Mouse (Mus musculus): ENCODE data around the gene Plekhh1. TPM values are rescaled to one million over a fixed set of nuclear protein-coding genes. Genes with fewer than 3 reads are reported as not detected.

Plekhh1 gene
- polyA plus RNA-seq, 2 experiments: 0.05 to 0.15 TPM

DNA sequence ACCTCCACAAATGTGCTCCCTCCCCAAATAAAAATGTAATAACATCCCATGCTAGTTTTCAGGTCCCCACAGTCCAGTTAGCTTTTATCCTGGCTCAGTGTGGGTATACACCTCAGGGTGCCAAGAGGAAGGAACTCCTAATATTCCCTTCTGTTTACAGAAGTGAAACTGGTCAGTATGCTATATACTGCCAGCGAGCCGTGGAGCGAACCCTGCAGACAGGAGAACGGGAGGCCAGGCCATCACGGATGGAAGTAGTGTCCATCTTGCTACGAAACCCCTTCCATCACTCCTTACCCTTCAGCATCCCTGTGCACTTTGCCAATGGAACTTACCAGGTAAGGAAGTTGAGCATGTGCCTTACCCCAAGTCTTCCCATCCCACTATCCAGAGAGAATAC, 43.6 kb downstream of the Plekhh1 start:
- H3K27me3 ChIP-seq (ENCODE audit: control insufficient read depth, insufficient read depth, low read length): no peaks in the 10 kb centered on the region
- 80% methylated on average over 6 of the region's 6 CpGs for WGBS (ENCODE audit: insufficient replicate concordance)
- H3K4me2 ChIP-seq (ENCODE audit: low read depth): no peak overlapping the region
- no peak overlapping the region for H3K9ac ChIP-seq (replicated peaks)
- no peaks in the 10 kb centered on the region for H3K9me3 ChIP-seq (ENCODE audit: control insufficient read depth, low read length)
- DNase-seq (ENCODE audit: low read depth in 3 of 3, low spot score in 3 of 3) (no peak), ATAC-seq (ENCODE audit: insufficient read depth) (no peak)
- no peaks in the 10 kb centered on the region for H3K36me3 ChIP-seq (replicated peaks; ENCODE audit: control insufficient read depth, insufficient read depth, low read depth)
- no peak overlapping the region for H3K27ac ChIP-seq
- no peak overlapping the region for H3K4me3 ChIP-seq (ENCODE audit: insufficient read depth in 1 of 2, low read depth in 2 of 2, low read length in 2 of 2)
- no peak for TF ChIP-seq CTCF (IDR thresholded peaks at IDR 0.05; ENCODE audit: low read depth)
- TF ChIP-seq EP300 (IDR thresholded peaks at IDR 0.05; ENCODE audit: low read depth): no peak
- no peaks in the 10 kb centered on the region for H3K4me1 ChIP-seq (replicated peaks; ENCODE audit: control insufficient read depth in 2 of 2, insufficient read depth in 2 of 2, low read length in 1 of 2)

DNA sequence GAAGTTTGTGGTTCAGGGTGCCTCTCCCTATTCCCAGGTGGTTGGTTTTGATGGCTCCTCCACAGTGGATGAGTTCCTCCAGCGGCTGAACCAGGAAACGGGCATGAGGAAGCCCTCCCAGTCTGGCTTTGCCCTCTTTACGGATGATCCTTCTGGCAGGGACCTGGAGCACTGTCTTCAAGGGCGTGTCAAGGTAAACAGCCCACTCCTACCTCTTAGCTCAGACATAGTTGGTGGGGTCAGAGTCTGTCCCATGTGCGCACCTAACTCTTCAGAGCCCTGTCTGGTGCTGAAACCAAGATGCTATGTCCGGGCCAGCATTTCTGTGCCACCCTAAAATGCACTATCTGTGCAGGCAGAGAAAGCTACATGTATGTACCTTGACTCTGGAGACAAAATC, 44.4 kb downstream of the Plekhh1 start:
- Histone ChIP-seq H3K27me3 (ENCODE audit: control insufficient read depth, insufficient read depth, low read length) (no peaks in the 10 kb centered on the region), H3K9ac (replicated peaks) (no peak overlapping the region), H3K27ac (no peak overlapping the region), H3K9me3 (ENCODE audit: control insufficient read depth, low read length) (no peaks in the 10 kb centered on the region), H3K4me2 (ENCODE audit: low read depth) (no peak overlapping the region), H3K4me1 (replicated peaks; ENCODE audit: control insufficient read depth in 2 of 2, insufficient read depth in 2 of 2, low read length in 1 of 2) (no peaks in the 10 kb centered on the region), H3K36me3 (replicated peaks; ENCODE audit: control insufficient read depth, insufficient read depth, low read depth) (no peaks in the 10 kb centered on the region), H3K4me3 (ENCODE audit: insufficient read depth in 1 of 2, low read depth in 2 of 2, low read length in 2 of 2) (no peak overlapping the region)
- no peak for ATAC-seq (ENCODE audit: insufficient read depth)
- whole genome bisulfite sequencing (ENCODE audit: insufficient replicate concordance): 77% methylated on average over 6 of the region's 6 CpGs
- TF ChIP-seq EP300 (IDR thresholded peaks at IDR 0.05; ENCODE audit: low read depth) (no peak), CTCF (IDR thresholded peaks at IDR 0.05; ENCODE audit: low read depth) (no peak)
- no peak for DNase-seq (ENCODE audit: low read depth in 3 of 3, low spot score in 3 of 3)

DNA sequence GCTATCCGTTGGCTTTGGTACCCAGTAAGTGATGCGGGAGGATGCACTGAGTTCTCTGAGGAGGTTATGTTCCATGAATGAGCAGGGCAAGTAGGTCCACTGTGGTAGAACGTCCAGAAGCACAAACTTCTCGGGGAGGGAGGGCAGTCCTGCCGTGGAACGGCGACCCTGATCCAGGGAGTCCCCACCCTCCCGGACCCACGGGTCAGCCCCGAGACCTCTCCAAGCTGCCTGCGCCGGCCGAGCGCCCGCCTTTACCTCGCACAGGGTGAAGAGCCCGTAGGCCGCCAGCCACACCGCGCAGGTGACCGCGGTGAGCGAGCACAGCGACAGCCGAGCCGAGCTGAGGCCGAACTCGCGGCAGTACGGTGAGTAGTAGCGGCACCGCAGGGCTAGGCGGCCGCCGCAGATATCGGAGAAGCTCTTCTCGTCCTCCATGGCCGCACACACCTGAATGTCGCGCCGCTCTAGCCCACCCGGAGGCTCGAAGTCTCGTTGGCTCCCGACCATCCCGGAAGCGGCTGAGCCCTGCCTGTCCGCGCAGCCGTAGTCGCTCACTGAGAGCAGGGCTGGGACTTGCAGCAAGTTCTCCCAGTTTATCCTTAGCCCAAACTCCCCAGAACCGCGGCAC, 60.3 kb downstream of the Plekhh1 start, which contains the start of gene Pigh:
Pigh (minus strand) TSS at position 470 of the 631 bp plus-strand sequence.
- Histone ChIP-seq H3K9ac (replicated peaks) (peak within 1 kb of the TSS; percentile 75), H3K4me3 (ENCODE audit: insufficient read depth in 1 of 2, low read depth in 2 of 2, low read length in 2 of 2) (peak within 1 kb of the TSS; percentile 67 to 81), H3K9me3 (ENCODE audit: control insufficient read depth, low read length) (no peaks in the 10 kb centered on the region), H3K27ac (no peak within 1 kb of the TSS), H3K36me3 (replicated peaks; ENCODE audit: control insufficient read depth, insufficient read depth, low read depth) (no peaks in the 10 kb centered on the region), H3K4me1 (replicated peaks; ENCODE audit: control insufficient read depth in 2 of 2, insufficient read depth in 2 of 2, low read length in 1 of 2) (peaks cover 0 to 3% of the 10 kb centered on the region in 2 experiments; a peak in 2 of 4 replicates), H3K4me2 (ENCODE audit: low read depth) (peak within 1 kb of the TSS; percentile 76), H3K27me3 (ENCODE audit: control insufficient read depth, insufficient read depth, low read length) (no peaks in the 10 kb centered on the region)
- WGBS (ENCODE audit: insufficient replicate concordance): under 1% methylated on average over 53 of the region's 53 CpGs
- DNase-seq (ENCODE audit: low read depth in 3 of 3, low spot score in 3 of 3) (peak; percentile 75 to 77 (median 75)), ATAC-seq (ENCODE audit: insufficient read depth) (peak; percentile 95)
- TF ChIP-seq CTCF (IDR thresholded peaks at IDR 0.05; ENCODE audit: low read depth) (no peak), EP300 (IDR thresholded peaks at IDR 0.05; ENCODE audit: low read depth) (no peak)

DNA sequence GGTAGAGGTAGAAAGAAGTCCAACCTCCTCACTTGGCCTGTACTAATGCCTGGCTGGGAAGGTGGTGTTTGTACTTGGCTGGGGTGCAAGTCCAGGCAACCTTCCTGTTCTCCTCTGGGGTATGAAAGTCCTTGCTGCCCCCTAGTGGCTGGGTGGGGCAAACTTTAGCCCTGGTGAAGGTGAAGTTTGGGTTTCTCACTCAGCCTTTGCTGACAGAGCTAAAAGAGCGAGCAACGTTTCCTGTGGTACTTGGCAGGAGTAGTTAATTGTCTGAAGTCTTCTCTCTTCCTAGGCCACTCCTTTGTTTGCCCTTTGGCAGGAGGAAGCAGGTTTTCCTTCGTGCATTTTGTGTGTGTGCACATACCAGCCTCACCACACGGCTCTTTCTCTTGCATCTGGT, 63.6 kb downstream of the Plekhh1 start:
- no peaks in the 10 kb centered on the region for H3K27me3 ChIP-seq (ENCODE audit: control insufficient read depth, insufficient read depth, low read length)
- H3K9me3 ChIP-seq (ENCODE audit: control insufficient read depth, low read length): no peaks in the 10 kb centered on the region
- no peak overlapping the region for H3K4me3 ChIP-seq (ENCODE audit: insufficient read depth in 1 of 2, low read depth in 2 of 2, low read length in 2 of 2)
- H3K9ac ChIP-seq (replicated peaks): no peak overlapping the region
- H3K4me1 ChIP-seq (replicated peaks; ENCODE audit: control insufficient read depth in 2 of 2, insufficient read depth in 2 of 2, low read length in 1 of 2): peaks cover 0 to 3% of the 10 kb centered on the region in 2 experiments; a peak in 2 of 4 replicates
- no peak overlapping the region for H3K4me2 ChIP-seq (ENCODE audit: low read depth)
- WGBS (ENCODE audit: insufficient replicate concordance): 18% methylated on average over 4 of the region's 4 CpGs
- DNase-seq (ENCODE audit: low read depth in 3 of 3, low spot score in 3 of 3) (peak; percentile 23 to 27 (median 24)), ATAC-seq (ENCODE audit: insufficient read depth) (no peak)
- H3K27ac ChIP-seq: no peak overlapping the region
- no peak for TF ChIP-seq EP300 (IDR thresholded peaks at IDR 0.05; ENCODE audit: low read depth)
- peak; percentile 90 for TF ChIP-seq CTCF (IDR thresholded peaks at IDR 0.05; ENCODE audit: low read depth)
- no peaks in the 10 kb centered on the region for H3K36me3 ChIP-seq (replicated peaks; ENCODE audit: control insufficient read depth, insufficient read depth, low read depth)

DNA sequence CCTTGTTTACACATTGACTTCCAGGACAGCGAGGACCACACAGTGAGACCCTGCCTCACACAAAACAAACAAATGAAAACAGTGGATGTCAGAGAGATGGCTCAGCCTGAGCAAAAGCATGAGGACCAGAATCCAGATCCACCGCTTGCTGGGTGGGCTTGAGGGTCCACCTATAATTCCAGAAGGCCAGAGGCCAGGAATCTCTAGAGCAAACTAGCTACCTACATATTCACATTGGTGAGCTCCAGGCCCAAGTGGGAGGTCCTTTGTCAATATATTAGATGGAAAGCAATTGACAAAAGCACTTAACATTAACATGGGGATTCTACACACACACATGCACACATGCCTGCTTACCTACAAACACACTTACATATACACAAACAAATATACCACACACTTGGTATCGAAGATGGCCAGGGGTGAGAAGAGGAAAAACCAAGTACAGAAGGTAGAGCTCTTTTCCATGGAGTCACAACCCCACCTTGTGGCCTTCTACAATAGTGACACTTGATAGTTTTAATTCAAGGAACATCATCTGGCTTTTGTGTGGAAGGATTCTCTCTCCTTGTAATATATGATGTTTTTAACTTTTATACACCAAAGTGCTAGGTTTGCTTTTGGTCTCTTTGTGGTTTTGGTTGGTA, 68.3 kb downstream of the Plekhh1 start:
- Histone ChIP-seq H3K27ac (no peak overlapping the region), H3K4me1 (replicated peaks; ENCODE audit: control insufficient read depth in 2 of 2, insufficient read depth in 2 of 2, low read length in 1 of 2) (no peaks in the 10 kb centered on the region), H3K36me3 (replicated peaks; ENCODE audit: control insufficient read depth, insufficient read depth, low read depth) (no peaks in the 10 kb centered on the region), H3K27me3 (ENCODE audit: control insufficient read depth, insufficient read depth, low read length) (no peaks in the 10 kb centered on the region), H3K9me3 (ENCODE audit: control insufficient read depth, low read length) (no peaks in the 10 kb centered on the region), H3K9ac (replicated peaks) (no peak overlapping the region), H3K4me3 (ENCODE audit: insufficient read depth in 1 of 2, low read depth in 2 of 2, low read length in 2 of 2) (no peak overlapping the region), H3K4me2 (ENCODE audit: low read depth) (no peak overlapping the region)
- TF ChIP-seq CTCF (IDR thresholded peaks at IDR 0.05; ENCODE audit: low read depth) (peak; percentile 49; the same call in 1 of the 2 replicates), EP300 (IDR thresholded peaks at IDR 0.05; ENCODE audit: low read depth) (no peak)
- ATAC-seq (ENCODE audit: insufficient read depth) (no peak), DNase-seq (ENCODE audit: low read depth in 3 of 3, low spot score in 3 of 3) (peak in 1 of 3 experiments; percentile 22)
- WGBS (ENCODE audit: insufficient replicate concordance): 55% methylated on average over 3 of the region's 3 CpGs

Measured in liver, embryonic 14.5 days (tissue).